8 mouse cellular contexts compared by ENCODE assay signal in genomic region chr10:75834721-75835120, GRCm38 (mm10). TPM values are rescaled to one million over a fixed set of nuclear protein-coding genes. Genes with fewer than 3 reads are reported as not detected.
DNase-seq lines count a peak whose midpoint lies in the region; ATAC-seq and TF ChIP-seq lines count a peak whose summit lies in the region.
"Had no signal": no experiment of that assay in that cellular context is flagged by ENCODE, and none has a peak within 500 bp of the region (broad histone marks: within the 10 kb centered on the region; RNA-seq: fewer than 3 reads in every experiment).

No protein-coding gene starts in this region.

- peak overlapping the region; percentile 66 for H3K4me2 ChIP-seq in lung, postnatal 0 days (replicated peaks; ENCODE audit: low read depth, low read length)
- peak overlapping the region; percentile 63 for H3K4me2 ChIP-seq in forebrain, embryonic 12.5 days
- H3K4me2 ChIP-seq in limb, embryonic 13.5 days (replicated peaks) = peak overlapping the region; percentile 76
- H3K4me2 ChIP-seq in stomach, embryonic 15.5 days = peak overlapping the region; percentile 82

- peak overlapping the region; percentile 37; the same call in 1 of the 2 replicates for H3K9ac ChIP-seq in lung, postnatal 0 days (replicated peaks; ENCODE audit: low read depth)
- H3K9ac ChIP-seq in forebrain, embryonic 12.5 days = peak overlapping the region; percentile 45; the same call in 1 of the 2 replicates
- H3K9ac ChIP-seq in limb, embryonic 13.5 days = peak overlapping the region; percentile 55
- H3K9ac ChIP-seq in stomach, embryonic 15.5 days = peak overlapping the region; percentile 24; the same call in 1 of the 2 replicates

- H3K4me3 ChIP-seq in lung, postnatal 0 days (ENCODE audit: low read depth, low read length) = peak overlapping the region; percentile 45
- H3K4me3 ChIP-seq in forebrain, embryonic 12.5 days (replicated peaks) = peak overlapping the region; percentile 39
- H3K4me3 ChIP-seq in limb, embryonic 13.5 days = peak overlapping the region; percentile 42
- peak overlapping the region; percentile 48 for H3K4me3 ChIP-seq in stomach, embryonic 15.5 days (replicated peaks)

- no peak for TF ChIP-seq CTCF in lung, postnatal 0 days (IDR thresholded peaks at IDR 0.05)

- no peak for ATAC-seq in lung, postnatal 0 days
- no peak for ATAC-seq in forebrain, embryonic 12.5 days (ENCODE audit: low FRiP score)
- ATAC-seq in limb, embryonic 13.5 days (ENCODE audit: low FRiP score, low read depth) = no peak
- ATAC-seq in stomach, embryonic 15.5 days (ENCODE audit: insufficient read depth, low FRiP score, low read depth) = no peak
- no peak for ATAC-seq in granulocyte monocyte progenitor cell, adult 5-6 weeks (replicated peaks; ENCODE audit: poor library complexity, severe bottlenecking)

- DNase-seq in lung, postnatal 0 days (ENCODE audit: low spot score) = no peak
- DNase-seq in lung, postnatal 25 days (ENCODE audit: low spot score) = no peak
- DNase-seq in thymus, postnatal 36 days = no peak

- 13% methylated on average over 9 of the region's 9 CpGs for WGBS in lung, postnatal 0 days
- WGBS in forebrain, embryonic 12.5 days = 11% methylated on average over 9 of the region's 9 CpGs
- 19% methylated on average over 9 of the region's 9 CpGs for WGBS in limb, embryonic 13.5 days
- WGBS in stomach, embryonic 15.5 days = 11% methylated on average over 9 of the region's 9 CpGs

- H3K27ac ChIP-seq in lung, postnatal 0 days (ENCODE audit: low read length) = peak overlapping the region; percentile 85
- no peak overlapping the region for H3K27ac ChIP-seq in forebrain, embryonic 12.5 days
- H3K27ac ChIP-seq in limb, embryonic 13.5 days = no peak overlapping the region
- H3K27ac ChIP-seq in stomach, embryonic 15.5 days = peak overlapping the region; percentile 77

- H3K36me3 ChIP-seq in lung, postnatal 0 days (ENCODE audit: insufficient read depth, low read length) = no peaks in the 10 kb centered on the region
- H3K36me3 ChIP-seq in forebrain, embryonic 12.5 days (replicated peaks) = no peaks in the 10 kb centered on the region
- H3K36me3 ChIP-seq in limb, embryonic 13.5 days = no peaks in the 10 kb centered on the region
- no peaks in the 10 kb centered on the region for H3K36me3 ChIP-seq in stomach, embryonic 15.5 days

- TF ChIP-seq EP300 in lung, postnatal 0 days (IDR thresholded peaks at IDR 0.05) = no peak

- H3K27me3 ChIP-seq in lung, postnatal 0 days (replicated peaks; ENCODE audit: insufficient read depth, low read length) = no peaks in the 10 kb centered on the region
- peaks cover 43% of the 10 kb centered on the region for H3K27me3 ChIP-seq in forebrain, embryonic 12.5 days
- H3K27me3 ChIP-seq in limb, embryonic 13.5 days = peaks cover 20% of the 10 kb centered on the region
- no peaks in the 10 kb centered on the region for H3K27me3 ChIP-seq in stomach, embryonic 15.5 days (replicated peaks)

- no peaks in the 10 kb centered on the region for H3K9me3 ChIP-seq in lung, postnatal 0 days (ENCODE audit: low read length)
- no peaks in the 10 kb centered on the region for H3K9me3 ChIP-seq in forebrain, embryonic 12.5 days
- H3K9me3 ChIP-seq in limb, embryonic 13.5 days = no peaks in the 10 kb centered on the region
- no peaks in the 10 kb centered on the region for H3K9me3 ChIP-seq in stomach, embryonic 15.5 days

- peaks cover 5% of the 10 kb centered on the region; the same call in 1 of the 2 replicates for H3K4me1 ChIP-seq in lung, postnatal 0 days (ENCODE audit: insufficient read depth, low read depth, low read length)
- peaks cover 42% of the 10 kb centered on the region for H3K4me1 ChIP-seq in forebrain, embryonic 12.5 days
- peaks cover 39% of the 10 kb centered on the region for H3K4me1 ChIP-seq in limb, embryonic 13.5 days
- H3K4me1 ChIP-seq in stomach, embryonic 15.5 days = peaks cover 14% of the 10 kb centered on the region

RNA-seq across cellular contexts. Expression of gene Gstt2, which starts 2.5 kb away (rescaled TPM):
- polyA plus RNA-seq in lung, postnatal 0 days (2015; fragmentation: Nextera tagmentation; extraction: Ambion mirVana) = 40.6 and 44.7 TPM in 2 replicates
- polyA plus RNA-seq in forebrain, embryonic 12.5 days (2016; fragmentation: Nextera tagmentation; extraction: Ambion mirVana) = 4.1 and 7.3 TPM in 2 replicates
- polyA plus RNA-seq in limb, embryonic 13.5 days (2015; fragmentation: Nextera tagmentation; extraction: Ambion mirVana) = 12.7 and 13.8 TPM in 2 replicates
- polyA plus RNA-seq in stomach, embryonic 15.5 days (2015; fragmentation: Nextera tagmentation; extraction: Ambion mirVana) = 54.8 and 58.7 TPM in 2 replicates
- total RNA-seq in granulocyte monocyte progenitor cell, adult 5-6 weeks (2014; fragmentation: Nextera tagmentation) = 18.0 and 33.8 TPM in 2 replicates
- 17.5 and 31.1 TPM in 2 replicates for total RNA-seq in granulocyte monocyte progenitor cell, adult 5-6 weeks (2017)

RNA-seq across cellular contexts. Expression of gene Gstt4, which starts 12.4 kb away (rescaled TPM):
- not detected in 2 replicates for polyA plus RNA-seq in lung, postnatal 0 days (2015; fragmentation: Nextera tagmentation; extraction: Ambion mirVana)
- not detected in 2 replicates for polyA plus RNA-seq in forebrain, embryonic 12.5 days (2016; fragmentation: Nextera tagmentation; extraction: Ambion mirVana)
- polyA plus RNA-seq in limb, embryonic 13.5 days (2015; fragmentation: Nextera tagmentation; extraction: Ambion mirVana) = not detected in 2 replicates
- polyA plus RNA-seq in stomach, embryonic 15.5 days (2015; fragmentation: Nextera tagmentation; extraction: Ambion mirVana) = not detected in 2 replicates
- total RNA-seq in granulocyte monocyte progenitor cell, adult 5-6 weeks (2014; fragmentation: Nextera tagmentation) = not detected in 2 replicates
- not detected in 2 replicates for total RNA-seq in granulocyte monocyte progenitor cell, adult 5-6 weeks (2017)
- total RNA-seq: left cerebral cortex, adult 8-10 months had no signal

RNA-seq across cellular contexts. Expression of gene Mif, which starts 25.3 kb away (rescaled TPM):
- polyA plus RNA-seq in lung, postnatal 0 days (2015; fragmentation: Nextera tagmentation; extraction: Ambion mirVana) = 280 and 356 TPM in 2 replicates
- polyA plus RNA-seq in forebrain, embryonic 12.5 days (2016; fragmentation: Nextera tagmentation; extraction: Ambion mirVana) = 1,649 and 1,743 TPM in 2 replicates
- polyA plus RNA-seq in limb, embryonic 13.5 days (2015; fragmentation: Nextera tagmentation; extraction: Ambion mirVana) = 1,677 and 1,740 TPM in 2 replicates
- 1,866 and 1,981 TPM in 2 replicates for polyA plus RNA-seq in stomach, embryonic 15.5 days (2015; fragmentation: Nextera tagmentation; extraction: Ambion mirVana)
- 657 and 889 TPM in 2 replicates for total RNA-seq in granulocyte monocyte progenitor cell, adult 5-6 weeks (2014; fragmentation: Nextera tagmentation)
- total RNA-seq in granulocyte monocyte progenitor cell, adult 5-6 weeks (2017) = 712 and 870 TPM in 2 replicates

RNA-seq across cellular contexts. Expression of gene Gstt1, which starts 36.3 kb away (rescaled TPM):
- polyA plus RNA-seq in lung, postnatal 0 days (2015; fragmentation: Nextera tagmentation; extraction: Ambion mirVana) = 36.4 and 38.3 TPM in 2 replicates
- 4.9 and 6.3 TPM in 2 replicates for polyA plus RNA-seq in forebrain, embryonic 12.5 days (2016; fragmentation: Nextera tagmentation; extraction: Ambion mirVana)
- 14.9 and 16.3 TPM in 2 replicates for polyA plus RNA-seq in limb, embryonic 13.5 days (2015; fragmentation: Nextera tagmentation; extraction: Ambion mirVana)
- polyA plus RNA-seq in stomach, embryonic 15.5 days (2015; fragmentation: Nextera tagmentation; extraction: Ambion mirVana) = 17.9 and 21.3 TPM in 2 replicates
- total RNA-seq in granulocyte monocyte progenitor cell, adult 5-6 weeks (2014; fragmentation: Nextera tagmentation) = not detected in 2 replicates
- total RNA-seq in granulocyte monocyte progenitor cell, adult 5-6 weeks (2017) = not detected in 2 replicates

RNA-seq across cellular contexts. Expression of gene Gstt3, which starts 53.5 kb away (rescaled TPM):
- 56.6 and 58.9 TPM in 2 replicates for polyA plus RNA-seq in lung, postnatal 0 days (2015; fragmentation: Nextera tagmentation; extraction: Ambion mirVana)
- polyA plus RNA-seq in forebrain, embryonic 12.5 days (2016; fragmentation: Nextera tagmentation; extraction: Ambion mirVana) = 1.5 and 2.1 TPM in 2 replicates
- polyA plus RNA-seq in limb, embryonic 13.5 days (2015; fragmentation: Nextera tagmentation; extraction: Ambion mirVana) = 19.6 and 21.5 TPM in 2 replicates
- polyA plus RNA-seq in stomach, embryonic 15.5 days (2015; fragmentation: Nextera tagmentation; extraction: Ambion mirVana) = 42.1 and 43.5 TPM in 2 replicates
- 4.5 and 12.9 TPM in 2 replicates for total RNA-seq in granulocyte monocyte progenitor cell, adult 5-6 weeks (2014; fragmentation: Nextera tagmentation)
- total RNA-seq in granulocyte monocyte progenitor cell, adult 5-6 weeks (2017) = 4.4 and 4.7 TPM in 2 replicates

Comparison
In these comparisons a context has a peak if more than half of its experiments do, and no peak if none do; other contexts are left out.
1. H3K27ac ChIP-seq: peak in lung, postnatal 0 days (single experiment) and stomach, embryonic 15.5 days (single experiment); none in forebrain, embryonic 12.5 days (single experiment) and limb, embryonic 13.5 days (single experiment).
2. Peak in every context shown above with its lines, with median percentiles within 50 percentile points of each other: H3K4me2 ChIP-seq, H3K4me3 ChIP-seq and H3K9ac ChIP-seq.